Mouse (Mus musculus) fat pad, adult 2 months (tissue): ENCODE data around the gene Tmem235.
"Not testable (repeated sequence)": the region's sequence is repeated elsewhere in the genome, so short reads cannot be mapped to it uniquely, and the experiment has no call there.

ENCODE experiments used
- DNase-seq: peaks from one replicate; pipeline ENCODE4 v3.0.0-alpha.2; 2011; ENCODE audit warnings: low read depth, low spot score; ENCODE audit errors: extremely low read depth

The Tmem235 gene

DNA sequence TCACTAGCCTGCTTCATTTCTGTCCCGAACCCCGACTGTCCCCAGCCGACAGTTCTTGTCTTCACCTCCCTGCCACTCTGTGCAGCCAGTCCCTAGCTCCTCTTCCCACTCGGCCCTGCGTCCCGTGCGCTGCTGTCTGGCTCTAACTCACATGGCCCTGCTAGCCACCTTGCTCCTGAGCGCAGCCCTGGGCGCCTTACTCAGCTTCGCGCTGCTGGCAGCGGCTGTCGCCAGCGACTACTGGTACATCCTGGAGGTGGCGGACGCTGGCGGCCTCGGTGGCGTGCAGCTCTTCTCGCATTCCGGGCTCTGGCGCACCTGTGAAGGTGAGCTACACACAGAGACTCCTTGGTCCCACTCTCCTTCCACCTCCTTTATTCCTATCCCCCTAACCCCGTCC lies at the start of gene Tmem235:
TSS of gene Tmem235 (plus strand) at position 152 of the 400 bp plus-strand sequence.
- DNase-seq, result no peak

DNA sequence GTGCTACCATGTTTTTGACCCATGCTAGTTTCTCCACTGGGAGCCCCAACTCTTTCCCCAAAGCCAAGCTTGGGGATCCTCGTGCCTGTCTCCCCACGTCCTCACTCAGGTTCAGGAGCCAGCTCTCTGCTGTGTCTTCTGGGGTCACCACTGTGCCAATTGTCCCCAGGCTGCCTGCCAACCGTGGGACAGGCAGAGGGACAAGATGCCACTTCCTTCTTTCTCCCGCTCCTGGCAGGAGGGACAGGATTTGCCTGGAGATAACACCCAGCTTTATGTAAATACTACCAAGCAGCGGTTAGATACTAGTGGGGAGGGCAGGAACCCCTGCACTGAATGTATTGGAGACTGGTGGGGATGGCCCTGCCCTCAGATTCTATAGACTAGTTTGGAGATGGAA lies 46.7 kb upstream of the Tmem235 start:
- DNase-seq, result no peak

DNA sequence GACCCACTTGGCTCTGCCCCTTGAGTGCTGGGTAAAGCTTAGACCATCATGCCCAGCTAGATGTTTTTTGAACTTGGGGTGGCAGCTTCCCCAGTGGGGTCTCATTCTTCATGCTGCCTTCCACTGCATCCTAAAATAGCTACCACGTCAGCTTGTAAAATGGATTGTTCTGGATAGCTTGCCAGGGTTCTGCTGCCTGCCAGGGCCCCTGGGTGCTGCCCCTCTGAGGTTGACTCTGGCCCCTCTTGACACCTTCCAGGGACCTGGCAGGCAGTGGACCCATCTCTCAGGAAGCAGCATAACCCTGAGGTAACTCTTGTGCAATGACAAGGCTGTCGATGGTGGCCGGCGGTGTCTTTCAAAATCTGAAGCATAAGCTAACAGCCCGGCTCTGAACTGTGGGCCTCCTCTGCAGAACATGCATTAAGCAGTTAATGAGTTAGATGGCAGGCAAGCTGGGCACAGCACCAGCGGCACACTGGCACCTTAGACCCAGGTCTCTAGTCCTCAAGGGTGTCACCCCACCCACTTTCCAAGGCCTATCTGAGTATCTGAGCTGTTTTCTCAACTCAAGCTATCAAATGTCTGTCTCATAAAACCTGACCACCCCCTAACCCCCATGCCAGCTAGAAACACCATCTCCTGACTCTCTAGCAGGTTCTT lies 45.7 kb upstream of the Tmem235 start:
- DNase-seq, result no peak

DNA sequence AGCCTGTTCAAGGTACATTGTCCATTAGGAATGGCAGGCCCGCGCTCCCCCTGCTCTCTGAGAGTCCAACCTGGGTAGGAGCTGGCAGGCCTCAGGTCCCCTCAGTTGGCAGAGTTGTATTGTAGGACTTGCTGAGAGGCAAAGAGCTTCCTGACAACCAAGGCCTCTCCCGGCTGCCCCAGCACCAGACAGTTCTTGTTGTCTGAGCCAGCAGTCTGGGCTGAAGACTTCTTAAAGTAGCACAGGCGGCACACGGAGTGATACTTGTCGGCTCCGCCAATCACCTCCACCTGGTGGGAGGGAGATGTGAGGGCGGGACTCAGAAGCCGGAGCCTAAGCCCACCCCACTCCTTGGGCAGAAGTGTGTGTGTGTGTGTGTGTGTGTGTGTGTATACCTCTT lies 44.7 kb upstream of the Tmem235 start:
- not testable (repeated sequence) for DNase-seq

DNA sequence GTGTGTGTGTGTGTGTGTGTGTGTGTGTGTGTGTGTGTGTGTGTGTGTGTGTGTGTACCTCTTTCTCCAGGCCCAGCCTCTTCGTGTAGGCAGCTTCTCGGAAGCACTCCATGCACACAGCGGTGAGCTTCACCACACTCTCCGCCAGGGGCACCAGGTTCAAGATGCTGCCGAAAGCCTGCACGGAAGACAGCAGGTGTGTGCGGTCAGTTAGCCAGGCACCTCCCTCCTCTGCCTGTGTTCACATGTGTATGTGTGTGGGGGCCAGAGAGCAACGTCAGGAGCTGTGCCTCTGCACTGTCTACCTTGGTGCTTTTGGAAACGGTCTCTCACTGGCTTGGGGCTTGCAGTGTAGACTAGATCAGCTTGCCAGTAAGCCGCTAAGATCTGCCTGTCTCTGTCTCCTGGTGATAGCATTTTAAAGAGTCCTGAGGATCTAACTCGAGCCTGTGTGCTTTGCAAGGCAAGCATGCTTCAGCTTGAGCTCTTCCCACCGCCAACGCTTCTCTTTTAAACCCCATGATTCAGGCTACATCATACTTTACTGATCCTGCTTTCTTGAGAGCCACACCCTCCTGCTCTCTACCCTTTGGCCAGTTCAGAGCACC lies 44.1 kb upstream of the Tmem235 start:
- no peak for DNase-seq

DNA sequence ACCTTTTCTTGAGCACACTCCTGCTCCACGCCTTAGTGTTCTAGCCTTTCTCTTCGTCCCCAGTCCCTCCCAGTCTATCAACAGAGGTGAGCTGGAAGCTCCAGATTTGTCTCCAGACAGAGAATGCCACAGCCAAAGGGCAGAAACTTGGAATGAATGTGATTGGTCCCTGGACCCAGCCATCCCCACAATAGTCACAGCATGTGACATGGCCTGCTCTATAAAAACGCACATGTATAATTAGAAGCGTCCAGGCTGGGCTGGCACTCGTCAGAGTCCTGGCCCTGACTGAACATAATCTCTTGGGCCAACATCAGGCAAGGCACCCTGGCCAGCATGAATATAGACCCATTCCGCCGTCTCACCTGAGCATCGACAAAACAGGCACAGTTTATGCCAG lies 41.5 kb upstream of the Tmem235 start:
- DNase-seq, result no peak

DNA sequence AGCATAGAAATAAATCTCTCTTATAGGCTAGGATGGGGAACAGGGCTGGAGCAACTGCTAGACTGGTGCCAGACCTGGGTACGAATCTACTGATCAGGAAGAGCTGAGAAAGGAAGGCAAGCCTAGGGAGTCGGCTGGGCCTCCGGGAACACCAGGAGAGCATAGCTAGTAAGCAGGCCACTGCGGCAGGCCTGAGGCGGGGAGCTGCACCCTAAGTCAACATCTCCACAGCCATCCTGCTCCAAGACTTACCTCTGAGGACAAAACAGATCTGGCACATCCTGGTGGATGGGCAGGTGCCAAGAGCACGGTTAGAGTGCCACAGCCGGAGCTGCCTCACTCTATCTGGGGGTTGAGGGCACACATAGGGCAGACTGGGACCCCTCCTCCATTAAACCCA lies 40.4 kb upstream of the Tmem235 start:
- no peak for DNase-seq

DNA sequence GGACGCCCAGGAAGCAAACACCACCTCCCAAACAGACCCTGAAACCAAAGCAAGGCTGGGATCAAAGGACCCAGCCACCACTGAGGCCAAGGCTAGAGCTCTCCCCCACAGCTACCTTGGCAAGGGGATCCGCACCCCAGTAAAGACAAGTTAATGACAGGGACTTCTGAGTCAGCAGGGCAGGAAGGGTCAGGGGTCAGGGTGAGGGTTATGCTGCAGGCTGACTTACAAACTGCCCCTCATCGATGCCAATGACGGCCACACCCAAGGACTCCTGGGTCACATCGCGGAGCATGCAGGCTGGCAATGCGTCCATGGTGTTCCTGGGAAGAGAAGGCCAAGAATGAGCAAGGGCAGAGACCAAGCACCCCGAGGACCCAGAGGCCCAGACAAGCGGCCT lies 38.7 kb upstream of the Tmem235 start:
- no peak for DNase-seq

DNA sequence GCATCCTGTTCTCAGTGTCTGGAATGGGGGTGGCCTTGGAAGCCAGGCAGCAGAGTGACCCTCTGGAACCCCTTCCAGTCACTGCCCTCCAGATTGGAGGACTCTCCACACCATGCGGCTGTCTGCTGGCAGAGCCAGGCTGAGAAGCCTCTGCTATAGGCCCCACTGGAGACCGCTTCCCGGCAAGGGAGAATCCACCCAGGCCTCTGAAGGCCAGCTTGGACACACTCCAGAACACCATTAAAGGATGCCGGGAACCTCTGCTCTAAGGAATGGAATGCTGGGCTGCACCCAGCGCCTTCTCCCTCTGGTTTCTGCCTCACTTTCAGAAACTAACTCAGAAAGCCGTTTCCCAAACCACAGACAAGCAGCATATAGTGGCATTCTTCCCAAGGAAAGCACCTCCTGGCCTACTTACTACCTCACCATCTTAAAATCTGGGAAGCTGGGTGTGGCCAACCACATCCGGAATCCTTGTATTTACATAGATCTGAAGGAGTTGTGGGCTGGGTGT lies 37.8 kb upstream of the Tmem235 start:
- DNase-seq, result no peak

DNA sequence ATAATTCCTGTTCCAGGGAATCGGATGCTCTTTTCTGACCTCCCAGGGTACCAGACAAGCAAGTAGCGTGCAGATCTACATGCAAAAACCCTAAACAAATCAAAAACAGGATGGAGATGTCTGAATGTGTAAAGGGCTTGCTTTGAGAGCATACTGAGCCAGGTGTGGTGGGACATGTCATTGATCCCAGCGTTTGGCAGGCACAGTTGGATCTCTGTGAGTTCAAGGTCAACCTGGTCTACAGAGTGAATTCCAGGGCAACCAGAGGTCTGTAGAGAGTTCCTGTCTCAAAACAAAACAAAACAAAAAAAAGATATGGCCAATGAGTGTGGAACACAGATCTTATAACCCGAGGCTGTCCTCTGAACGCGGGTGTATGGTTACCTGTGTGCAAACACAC lies 37.1 kb upstream of the Tmem235 start:
- DNase-seq, result no peak

DNA sequence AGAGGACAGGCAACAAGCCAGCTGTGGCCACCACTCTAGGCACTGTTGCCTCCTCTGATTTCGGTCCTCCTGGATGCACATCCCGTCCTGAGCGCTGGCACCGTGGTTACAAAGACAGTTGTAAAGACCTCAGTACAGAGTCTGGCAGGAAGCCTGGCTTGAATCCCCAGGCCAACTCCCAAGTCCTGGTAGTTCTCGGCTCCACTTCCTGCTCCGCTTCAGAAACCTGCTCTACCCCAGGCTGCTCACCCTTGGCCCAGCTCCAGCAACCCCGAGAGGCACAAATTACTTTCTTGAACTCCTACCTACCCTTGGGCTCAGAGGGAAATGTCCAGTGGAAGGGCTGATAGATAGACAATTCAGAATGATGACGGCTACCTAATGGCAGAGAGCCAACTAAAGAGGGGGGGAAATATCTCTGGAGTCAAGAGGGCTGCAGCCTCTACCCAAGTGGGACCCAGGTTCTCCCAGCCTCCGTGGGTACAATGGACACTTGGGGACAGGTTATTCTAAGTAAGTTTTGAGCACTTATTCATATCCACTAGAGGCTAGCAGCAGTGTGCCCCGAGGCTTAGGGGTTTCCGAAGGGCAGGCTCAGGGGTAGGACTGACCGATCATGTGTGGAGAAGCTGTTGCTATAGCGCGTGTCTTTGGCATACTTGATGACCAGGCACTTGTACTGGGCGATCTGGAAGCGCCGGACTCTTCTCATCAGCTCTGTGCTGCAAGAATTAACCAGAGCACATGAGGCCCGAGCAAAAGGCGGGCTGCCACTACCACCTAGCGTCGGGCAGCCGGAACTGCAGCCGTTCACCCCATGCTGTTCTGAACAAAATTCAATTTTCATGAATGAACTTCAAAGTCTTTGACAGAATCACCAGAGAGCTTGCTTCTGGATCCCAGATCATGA lies 36.2 kb upstream of the Tmem235 start:
- peak; percentile 71 for DNase-seq

DNA sequence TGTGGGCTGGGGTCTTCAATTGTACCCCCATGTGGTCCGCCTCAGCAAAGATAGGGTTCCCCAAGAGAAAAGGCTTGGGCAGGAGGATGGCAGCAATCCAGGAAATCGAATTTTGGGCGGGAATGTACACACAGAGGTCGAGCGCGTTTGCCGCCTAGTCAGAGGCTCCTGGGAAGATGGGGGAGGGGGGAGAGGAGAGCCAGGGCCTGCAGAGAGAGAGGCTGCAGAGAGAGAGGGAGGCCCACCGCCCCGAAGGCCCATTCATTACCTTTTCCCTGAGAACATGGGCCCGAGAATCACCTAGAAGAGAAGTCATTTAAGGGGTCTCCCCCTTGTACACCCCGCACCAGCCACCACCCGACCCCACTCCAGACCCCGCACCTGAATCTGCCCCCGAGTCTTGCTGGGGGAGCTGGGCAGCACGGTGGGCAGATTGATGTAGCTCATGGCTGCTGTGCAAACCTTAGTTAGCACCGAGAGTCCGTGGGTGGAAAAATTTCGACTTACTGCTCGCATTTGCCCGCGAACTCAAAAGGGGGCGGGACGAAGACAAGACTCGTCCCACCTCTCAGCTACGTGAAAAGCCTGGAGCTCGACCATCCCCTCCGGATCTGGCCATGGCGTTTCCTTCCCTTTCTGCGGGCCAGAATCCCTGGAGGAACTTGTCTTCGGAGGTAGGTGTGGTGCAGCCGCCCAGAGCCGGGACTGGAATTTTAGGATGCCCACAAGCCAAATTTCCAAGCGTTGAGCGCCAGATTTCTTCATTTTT lies 35.0 kb upstream of the Tmem235 start, which contains the start of the genes Afmid and Tk1:
TSS of gene Afmid (plus strand) at position 592 of the 769 bp plus-strand sequence.
TSS of gene Tk1 (minus strand) at position 760 of the 769 bp plus-strand sequence.
- peak; percentile 95 for DNase-seq

DNA sequence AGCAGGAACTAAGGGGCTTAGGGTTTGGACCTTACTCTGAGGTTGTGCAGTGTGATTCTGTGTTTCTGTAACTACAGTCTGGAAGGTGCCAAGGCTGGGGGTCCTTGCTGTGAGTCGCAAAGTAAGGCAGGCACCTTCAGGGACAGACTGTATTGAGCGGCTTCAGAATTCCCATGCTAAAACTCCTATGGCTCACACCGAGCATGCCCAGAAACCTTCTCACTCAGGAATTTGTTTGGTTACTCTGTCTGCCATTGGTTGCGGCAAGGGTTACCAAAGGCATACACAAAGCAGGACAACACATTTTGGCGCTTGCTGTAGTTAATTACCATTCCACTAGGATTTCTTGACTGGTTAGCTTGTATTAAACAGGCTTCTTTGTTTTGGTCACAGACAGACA lies 34.4 kb upstream of the Tmem235 start:
- no peak for DNase-seq

DNA sequence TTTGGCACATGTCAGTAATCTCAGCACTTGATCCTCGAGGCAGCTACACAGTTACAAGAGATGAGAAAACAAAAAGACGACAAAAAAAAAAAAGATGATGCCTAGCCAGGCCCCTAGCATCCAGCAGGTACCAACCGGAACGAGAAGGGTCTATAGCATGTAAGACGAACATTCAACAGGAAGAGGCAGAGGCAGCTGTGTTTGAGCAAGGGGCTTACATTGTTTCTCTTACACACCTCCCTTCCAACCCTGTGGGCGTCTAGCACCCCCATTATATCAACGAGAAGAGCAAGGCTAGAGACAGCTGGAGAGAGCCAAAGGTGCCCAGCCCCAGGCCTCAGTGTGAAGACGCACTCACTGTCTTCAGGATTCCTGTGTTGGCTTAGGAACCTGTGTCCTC lies 33.6 kb upstream of the Tmem235 start:
- DNase-seq, result no peak

DNA sequence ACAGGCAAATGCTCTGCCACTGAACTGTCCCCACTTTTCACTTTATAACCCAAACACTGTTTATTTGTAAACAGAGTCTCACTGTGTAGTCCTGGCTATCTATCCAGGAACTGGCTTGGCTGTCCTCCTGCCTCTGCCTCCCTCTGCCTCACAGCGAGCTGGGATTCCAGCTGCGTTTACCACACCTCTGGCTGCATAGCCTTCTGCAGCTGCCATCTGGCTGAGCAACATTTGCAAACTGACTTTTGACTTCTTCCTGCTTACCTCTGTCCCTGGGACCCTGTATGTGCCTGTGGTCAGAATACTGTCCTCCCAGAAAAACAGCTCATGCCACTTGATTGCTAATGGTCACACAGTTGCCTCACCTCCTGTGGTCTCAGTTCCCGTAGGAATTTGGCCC lies 33.2 kb upstream of the Tmem235 start:
- DNase-seq, result no peak

DNA sequence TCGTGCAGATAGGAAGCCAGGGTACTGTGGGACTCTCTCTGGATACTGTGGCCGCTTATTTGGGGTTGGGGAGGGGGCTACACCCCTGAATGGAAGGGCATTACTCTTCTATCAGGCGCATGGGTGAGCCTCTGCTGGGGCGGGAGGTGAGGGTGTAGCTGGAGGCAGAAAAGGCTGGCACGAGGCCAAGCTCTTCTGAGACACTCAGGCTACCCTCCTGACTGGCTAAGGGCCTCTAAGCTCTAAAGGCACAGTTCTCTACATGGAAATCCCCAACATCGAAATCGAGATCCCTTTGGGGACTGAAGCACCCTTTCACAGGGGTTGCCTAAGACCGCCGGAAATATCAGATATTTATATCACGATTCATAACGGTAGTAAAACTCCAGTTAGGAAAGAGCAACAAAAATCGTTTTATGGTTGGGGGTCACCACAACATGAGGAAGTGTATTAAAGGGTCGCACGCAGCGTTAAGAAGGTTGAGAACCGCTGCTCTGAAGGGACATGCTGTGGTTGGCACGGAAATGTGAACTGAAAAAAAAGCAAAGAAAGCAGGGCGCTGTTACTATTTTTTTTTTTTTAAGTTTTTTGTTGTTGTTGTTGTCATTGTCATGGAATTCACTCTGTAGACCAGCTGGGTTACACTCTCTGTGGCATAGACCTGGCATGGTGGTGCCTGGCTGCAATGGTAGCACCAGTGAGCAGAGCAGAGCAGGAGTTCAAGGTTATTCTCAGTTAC lies 32.2 kb upstream of the Tmem235 start:
- DNase-seq, result no peak

DNA sequence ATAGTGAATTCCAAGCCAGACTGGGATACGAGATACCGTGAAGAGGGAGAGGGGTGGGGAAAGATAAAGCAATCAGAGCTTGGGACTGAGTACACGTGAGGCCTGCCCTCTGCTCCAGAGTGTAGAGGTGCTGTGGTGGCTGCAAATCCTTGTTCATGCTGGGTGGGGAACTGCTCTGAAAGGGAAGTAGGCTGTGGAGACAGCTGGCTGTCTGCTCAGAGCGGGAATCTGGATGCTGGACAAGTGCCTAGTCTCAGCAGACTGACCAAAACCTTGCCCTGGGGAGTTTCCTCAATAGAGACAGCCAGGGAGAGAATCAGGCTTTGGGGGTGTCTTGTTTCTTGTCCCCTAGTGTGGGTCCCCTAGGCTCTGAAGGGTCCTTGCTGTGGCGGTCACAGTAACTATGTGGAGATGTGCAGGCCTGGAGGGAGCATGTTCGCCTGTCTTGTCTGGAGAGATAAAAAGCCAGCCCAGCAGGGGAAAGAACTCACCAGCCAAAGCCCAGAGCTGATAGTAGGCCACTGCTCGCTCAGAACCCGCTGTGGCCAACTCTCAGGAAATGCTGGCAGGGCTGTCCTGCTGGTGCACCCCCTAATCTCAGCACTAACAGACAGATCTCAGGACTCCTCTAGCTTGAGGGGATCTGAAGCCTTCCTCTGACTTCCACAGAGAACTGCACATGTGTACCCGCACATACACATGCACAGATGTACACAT lies 31.5 kb upstream of the Tmem235 start:
- no peak for DNase-seq

DNA sequence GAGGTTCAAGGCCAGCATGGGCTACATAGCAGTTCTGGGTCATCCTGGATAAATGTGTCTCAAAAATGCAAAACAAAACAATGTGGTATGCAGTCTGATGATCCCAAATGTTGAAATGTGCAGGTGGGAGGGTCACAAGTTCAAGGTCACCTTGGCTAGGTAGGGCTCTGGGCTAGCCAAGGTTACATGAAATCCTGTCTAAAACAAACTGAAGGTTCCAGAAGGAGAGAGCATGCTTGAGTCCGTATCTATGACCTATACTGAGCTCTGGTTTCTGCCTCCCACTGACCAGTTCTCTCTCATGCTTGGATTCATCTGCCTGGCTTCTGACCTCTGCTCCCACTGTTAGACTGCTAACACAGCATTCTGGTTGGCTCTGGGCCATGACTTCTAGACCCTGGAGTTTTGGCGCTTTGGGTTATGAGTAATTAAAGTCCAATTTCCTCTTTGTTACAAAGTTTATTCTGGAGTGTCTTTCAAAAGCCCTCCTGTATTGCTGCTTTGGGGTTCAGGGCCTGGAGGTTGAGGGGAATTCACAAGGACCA lies 30.8 kb upstream of the Tmem235 start:
- no peak for DNase-seq

DNA sequence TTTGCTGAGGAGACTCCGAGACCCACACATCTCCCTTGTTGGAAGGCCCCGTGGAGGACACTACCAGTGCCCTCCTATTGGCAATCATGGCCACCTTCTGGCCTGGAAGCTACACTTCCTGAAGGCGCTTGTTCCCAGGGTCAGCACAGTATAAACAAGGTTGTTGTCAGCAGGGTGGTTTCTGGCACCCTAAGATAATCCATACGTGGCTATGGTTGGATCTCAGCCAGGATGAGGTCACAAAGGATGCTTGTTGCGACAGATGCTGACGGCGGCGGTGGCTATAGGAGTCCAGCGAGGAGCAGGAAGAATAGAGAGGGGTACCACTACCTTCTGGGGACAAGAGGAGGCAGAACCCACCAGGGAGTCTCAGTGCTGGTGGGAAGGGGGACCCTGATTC lies 30.2 kb upstream of the Tmem235 start:
- no peak for DNase-seq
